Mouse (Mus musculus) cerebellum, postnatal 25 days (tissue): ENCODE measurements at regions not wholly inside any gene's neighbourhood (a gene's known extent, or its start where the extent isn't known, plus 50 kb on each side); places are given as distances from the start of the nearest gene placed in this dataset.

ENCODE experiments used
- DNase-seq, 2 experiments: peaks; one replicate each; pipeline ENCODE4 v3.0.0; 2021; ENCODE audit warnings: mixed read lengths in 2 of 2

GRCm38 (mm10) chr3:147967261-147967660 lies 1023.1 kb downstream of the Adgrl2 start:
- DNase-seq = no peak

- no peak for DNase-seq
These were observed 1023.5 kb downstream of the Adgrl2 start for GRCm38 (mm10) chr3:147966827-147967226.

GRCm38 (mm10) chr3:147966379-147966778 lies 1024.0 kb downstream of the Adgrl2 start:
- peak in 1 of 2 experiments; percentile 10 for DNase-seq

GRCm38 (mm10) chr3:147963698-147964476 lies 1026.5 kb downstream of the Adgrl2 start:
- DNase-seq = no peak

GRCm38 (mm10) chr3:147948041-147948592 lies 1042.2 kb downstream of the Adgrl2 start:
- no peak for DNase-seq

- no peak for DNase-seq
These were observed 1047.0 kb downstream of the Adgrl2 start for GRCm38 (mm10) chr3:147943314-147943713.

GRCm38 (mm10) chr3:147930811-147931251 lies 1059.5 kb downstream of the Adgrl2 start:
- DNase-seq = no peak

- no peak for DNase-seq
These were observed 1068.0 kb downstream of the Ttll7 start for GRCm38 (mm10) chr3:147920181-147920580.

GRCm38 (mm10) chr3:147919701-147920100 lies 1067.5 kb downstream of the Ttll7 start:
- peak in 1 of 2 experiments; percentile 10 for DNase-seq

- DNase-seq = no peak
These were observed 1067.0 kb downstream of the Ttll7 start for GRCm38 (mm10) chr3:147919146-147919545.

GRCm38 (mm10) chr3:147896751-147897150 lies 1044.6 kb downstream of the Ttll7 start:
- DNase-seq = no peak

- DNase-seq = no peak
These were observed 1039.5 kb downstream of the Ttll7 start for GRCm38 (mm10) chr3:147891682-147892081.

GRCm38 (mm10) chr3:147886261-147886893 lies 1034.2 kb downstream of the Ttll7 start:
- DNase-seq = no peak

GRCm38 (mm10) chr3:147882936-147883645 lies 1030.9 kb downstream of the Ttll7 start:
- DNase-seq = no peak

- no peak for DNase-seq
These were observed 1026.5 kb downstream of the Ttll7 start for GRCm38 (mm10) chr3:147878690-147879089.

- DNase-seq = no peak
These were observed 1016.1 kb downstream of the Ttll7 start for GRCm38 (mm10) chr3:147868281-147868680.

- peak in 1 of 2 experiments; percentile 3 for DNase-seq
These were observed 1001.2 kb downstream of the Ttll7 start for GRCm38 (mm10) chr3:147853346-147853745.

- DNase-seq = no peak
These were observed 1000.7 kb downstream of the Ttll7 start for GRCm38 (mm10) chr3:147852830-147853229.

- no peak for DNase-seq
These were observed 989.2 kb downstream of the Ttll7 start for GRCm38 (mm10) chr3:147841357-147841756.

- no peak for DNase-seq
These were observed 986.6 kb downstream of the Ttll7 start for GRCm38 (mm10) chr3:147838816-147839215.

GRCm38 (mm10) chr3:147835716-147836115 lies 983.5 kb downstream of the Ttll7 start:
- no peak for DNase-seq

GRCm38 (mm10) chr3:147825337-147825736 lies 973.2 kb downstream of the Ttll7 start:
- DNase-seq = no peak

- DNase-seq = no peak
These were observed 972.3 kb downstream of the Ttll7 start for GRCm38 (mm10) chr3:147824451-147824850.
